Mouse (Mus musculus) urinary bladder, adult 2 months (tissue): Measurements from ENCODE around the gene Rad51d. TPM values are rescaled to one million over a fixed set of nuclear protein-coding genes. Genes with fewer than 3 reads are reported as not detected.
"Not testable (repeated sequence)": the region's sequence is repeated elsewhere in the genome, so short reads cannot be mapped to it uniquely, and the experiment has no call there.

Experiments used
- DNase-seq: peaks from one replicate; pipeline ENCODE4 v3.0.0; 2022; ENCODE audit warnings: low spot score
- polyA plus RNA-seq: library from polyadenylated mRNA; depleted of rRNA; stranded (reverse); fragments of >200 nt; gene quantifications from 2 replicates; pipeline ENCODE4 v1.2.3, GENCODE M21; 2012; rRNA removed

Rad51d gene
- polyA plus RNA-seq, result 18.0 and 18.6 TPM in 2 replicates

GRCm38 (mm10) chr11:82890342-82890762 lies at the start of gene Rad51d:
Gene Rad51d, minus strand, starts transcription at chr11:82890614.
- peak; percentile 92 for DNase-seq

DNA sequence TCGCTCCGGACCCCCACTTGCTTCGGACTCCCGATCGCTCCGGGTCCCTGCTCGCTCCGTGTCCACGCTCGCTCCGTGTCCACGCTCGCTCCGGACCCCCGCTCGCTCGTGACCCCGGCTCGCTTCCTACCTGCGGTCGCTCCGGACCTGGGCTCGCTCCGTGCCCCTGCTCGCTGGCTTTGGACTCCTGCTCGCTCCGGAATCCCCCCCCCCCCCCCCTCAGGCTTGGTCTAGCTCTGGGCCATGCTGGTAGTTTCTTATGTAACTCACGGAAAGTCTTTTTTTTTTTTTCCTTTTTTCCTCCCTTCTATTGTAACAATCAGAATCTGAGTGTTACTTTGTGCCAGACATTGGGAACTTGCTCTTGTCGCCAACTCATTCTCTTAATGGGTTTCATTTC lies 42.8 kb upstream of the Rad51d start:
- DNase-seq, result no peak

DNA sequence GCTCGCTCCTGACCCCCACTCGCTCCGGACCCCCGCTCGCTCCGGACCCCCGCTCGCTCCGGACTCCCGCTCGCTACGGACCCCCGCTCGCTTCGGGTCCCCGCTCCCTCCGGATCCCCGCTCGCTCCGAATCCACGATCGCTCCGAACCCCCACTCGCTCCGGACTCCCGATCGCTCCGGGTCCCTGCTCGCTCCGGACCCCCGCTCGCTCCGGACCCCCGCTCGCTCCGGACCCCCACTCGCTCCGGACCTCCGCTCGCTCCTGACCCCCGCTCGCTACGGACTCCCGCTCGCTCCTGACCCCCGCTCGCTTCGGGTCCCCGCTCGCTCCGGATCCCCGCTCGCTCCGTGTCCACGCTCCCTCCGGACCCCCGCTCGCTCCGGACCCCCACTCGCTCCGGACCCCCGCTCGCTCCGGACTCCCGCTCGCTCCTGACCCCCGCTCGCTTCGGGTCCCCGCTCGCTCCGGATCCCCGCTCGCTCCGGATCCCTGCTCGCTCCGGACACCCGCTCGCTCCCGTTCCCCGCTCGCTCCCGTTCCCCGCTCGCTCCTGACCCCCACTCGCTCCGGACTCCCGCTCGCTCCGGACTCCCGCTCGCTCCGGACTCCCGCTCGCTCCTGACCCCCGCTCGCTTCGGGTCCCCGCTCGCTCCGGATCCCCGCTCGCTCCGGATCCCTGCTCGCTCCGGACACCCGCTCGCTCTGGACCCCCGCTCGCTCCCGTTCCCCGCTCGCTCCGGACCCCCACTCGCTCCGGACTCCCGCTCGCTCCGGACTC lies 41.4 kb upstream of the Rad51d start:
- DNase-seq, result not testable (repeated sequence)

GRCm38 (mm10) chr11:82931161-82931560 lies 40.7 kb upstream of the Rad51d start:
- not testable (repeated sequence) for DNase-seq

- not testable (repeated sequence) for DNase-seq
These were observed 40.1 kb upstream of the Rad51d start for GRCm38 (mm10) chr11:82930391-82930955.

GRCm38 (mm10) chr11:82929633-82929950 lies 39.2 kb upstream of the Rad51d start:
- no peak for DNase-seq

DNA sequence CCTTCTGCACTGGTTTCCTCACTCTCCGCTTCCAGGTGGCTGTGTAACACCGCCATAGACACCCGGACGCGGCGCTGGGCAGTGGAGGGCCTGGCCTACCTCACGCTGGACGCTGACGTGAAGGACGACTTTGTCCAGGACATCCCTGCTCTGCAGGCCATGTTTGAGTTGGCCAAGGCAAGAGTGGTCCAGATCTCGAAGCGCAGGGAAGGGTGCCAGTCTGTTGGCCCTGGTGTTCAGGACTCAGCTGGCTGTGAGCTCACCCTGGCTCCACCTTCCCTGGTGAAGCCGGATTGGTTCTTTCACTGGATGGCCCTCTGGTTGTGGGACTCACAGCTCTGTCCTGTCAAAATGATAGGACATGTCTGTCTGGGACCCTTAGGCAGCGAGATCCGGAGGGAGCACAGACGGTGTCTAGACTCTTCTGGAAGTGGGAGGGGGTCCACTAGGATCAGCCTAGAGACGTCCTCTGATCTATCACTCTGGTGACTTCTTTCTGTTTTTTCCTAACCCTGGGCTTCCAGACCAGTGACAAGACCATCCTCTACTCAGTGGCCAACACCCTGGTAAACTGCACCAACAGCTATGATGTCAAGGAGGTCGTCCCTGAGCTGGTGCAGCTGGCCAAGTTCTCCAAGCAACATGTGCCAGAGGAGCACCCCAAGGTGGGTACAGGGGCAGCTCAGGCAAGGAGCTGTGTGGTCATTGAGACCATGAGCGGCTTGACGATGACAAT lies 38.7 kb upstream of the Rad51d start:
- DNase-seq, result no peak

GRCm38 (mm10) chr11:82923910-82924309 lies 33.5 kb upstream of the Rad51d start:
- DNase-seq, result not testable (repeated sequence)

- no peak for DNase-seq
These were observed 31.3 kb upstream of the Rad51d start for GRCm38 (mm10) chr11:82921691-82922090.

- DNase-seq, result no peak
These were observed 30.4 kb upstream of the Rad51d start for GRCm38 (mm10) chr11:82920768-82921167.

- DNase-seq, result peak; percentile 62
These were observed 24.4 kb upstream of the Rad51d start for GRCm38 (mm10) chr11:82914711-82915352.

DNA sequence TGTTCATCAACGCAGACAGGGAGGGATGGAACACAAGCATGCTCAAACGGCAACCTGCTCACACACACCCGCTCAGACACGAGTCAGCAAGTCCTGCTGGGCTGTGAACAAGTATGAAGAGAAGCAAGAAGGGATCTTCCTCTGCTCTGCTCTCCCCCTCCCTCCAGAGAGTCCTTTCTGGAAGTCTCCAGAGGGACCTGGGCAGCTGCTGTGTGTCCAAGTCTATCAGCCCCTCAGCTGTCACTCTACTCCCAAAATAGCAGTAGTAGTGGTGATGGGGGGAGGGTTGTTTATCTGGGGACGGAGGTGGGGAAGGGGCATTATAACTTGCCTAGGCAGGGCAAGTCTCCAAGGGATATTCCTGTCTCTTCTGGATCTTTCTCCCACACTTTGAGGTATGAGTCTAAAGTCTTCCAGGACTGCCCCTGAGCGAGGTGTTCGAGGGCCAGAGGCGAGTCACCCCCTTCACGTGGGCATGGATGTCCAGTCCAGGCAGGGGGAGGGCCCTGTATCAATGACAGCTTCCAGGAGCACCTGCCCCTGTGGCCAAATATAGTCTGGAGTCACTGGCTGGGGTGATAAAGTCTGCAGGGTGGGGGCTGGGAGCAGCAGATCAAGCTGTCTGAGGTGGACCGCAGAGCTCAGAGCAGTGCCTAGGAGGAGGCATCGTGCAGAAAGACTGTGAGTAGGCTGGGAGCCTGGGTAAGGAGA lies 20.4 kb upstream of the Rad51d start:
- no peak for DNase-seq

DNA sequence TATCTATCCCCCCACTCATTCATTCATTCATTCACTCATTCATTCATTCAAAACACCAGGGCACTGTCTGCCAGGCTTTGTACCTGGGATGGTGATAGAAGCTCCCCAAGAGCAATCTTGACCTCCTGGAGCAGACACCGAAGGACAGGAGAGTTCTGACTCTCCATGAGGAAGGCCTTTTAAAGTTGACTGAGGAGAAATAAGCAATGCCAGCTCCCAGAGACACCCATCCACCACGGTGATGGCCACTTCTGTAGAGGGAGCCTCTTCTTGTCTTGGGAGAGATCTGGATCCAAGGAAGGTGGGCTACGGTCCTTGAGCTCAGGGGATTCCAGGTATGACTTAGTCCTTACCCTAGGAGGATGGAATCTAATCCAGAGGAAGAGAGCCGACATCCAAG lies 19.8 kb upstream of the Rad51d start, which contains the start of gene Unc45b:
Gene Unc45b, plus strand, starts transcription at position 301 of the 400 bp plus-strand sequence.
- DNase-seq, result no peak

DNA sequence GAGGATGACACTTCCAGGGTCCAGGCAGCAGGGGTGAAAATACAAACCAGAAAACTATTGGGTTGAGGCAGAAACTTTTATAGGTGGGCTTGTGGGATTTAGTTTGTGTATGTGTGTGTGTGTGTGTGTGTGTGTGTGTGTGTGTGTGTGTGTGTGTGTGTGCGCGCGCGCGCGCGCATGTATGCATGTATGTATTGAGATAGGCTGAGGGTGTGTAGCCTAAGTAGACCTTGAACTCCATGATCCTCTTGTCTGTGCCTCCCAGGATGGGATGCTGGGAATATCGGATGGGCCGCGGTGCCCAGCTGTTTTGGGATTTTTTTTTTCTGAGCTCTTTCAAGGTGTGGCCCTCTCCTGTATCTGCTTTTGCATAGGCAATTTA lies 18.2 kb upstream of the Rad51d start:
- DNase-seq, result no peak

DNA sequence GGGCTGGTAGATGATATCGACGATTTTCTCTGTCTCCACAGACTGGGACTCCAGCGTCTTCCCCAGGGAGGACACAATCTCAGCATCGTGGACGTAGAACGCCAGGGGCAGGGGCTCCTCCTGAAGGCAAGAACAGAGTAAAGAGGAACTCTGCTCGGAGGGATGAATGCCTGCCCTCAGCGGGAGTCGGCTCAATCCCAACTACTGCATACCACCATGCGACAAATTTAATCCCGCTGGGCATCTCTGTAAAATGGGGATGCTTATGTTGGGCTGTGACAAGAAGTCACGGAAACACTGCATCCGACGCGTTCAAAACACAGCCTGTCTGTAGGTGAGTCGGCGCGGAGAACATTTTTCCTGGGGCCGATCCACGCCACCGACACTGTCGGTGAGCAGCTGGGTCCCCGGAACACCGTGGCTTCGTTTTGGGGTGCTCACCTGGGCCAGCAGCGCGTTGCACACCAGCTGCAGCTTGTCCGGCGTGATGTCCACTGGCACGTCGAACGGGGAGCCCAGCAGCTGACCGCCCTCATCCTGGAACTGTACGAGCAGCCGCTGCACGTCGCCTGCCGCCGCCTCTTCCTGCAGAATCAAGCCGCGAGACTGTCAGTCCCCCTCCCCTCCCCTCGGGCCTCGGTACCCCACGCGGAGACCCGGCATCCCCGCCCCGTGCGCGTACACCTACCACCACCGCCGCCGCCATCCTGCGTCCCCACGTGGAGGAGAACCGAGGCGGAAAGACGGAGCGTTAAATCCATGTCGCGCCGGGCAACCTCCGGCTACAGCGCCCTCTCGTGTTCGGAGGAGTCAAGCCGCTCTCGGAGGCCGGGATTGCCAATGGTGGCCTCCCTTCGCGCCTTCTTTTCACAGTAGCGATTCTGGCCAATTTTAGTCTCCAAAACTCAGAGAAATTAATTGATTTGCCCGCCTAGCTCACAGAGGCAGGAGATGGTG lies 17.5 kb upstream of the Rad51d start, which contains the start of gene Nle1:
Gene Nle1, minus strand, starts transcription at position 761 of the 957 bp plus-strand sequence.
- peak; percentile 93 for DNase-seq

DNA sequence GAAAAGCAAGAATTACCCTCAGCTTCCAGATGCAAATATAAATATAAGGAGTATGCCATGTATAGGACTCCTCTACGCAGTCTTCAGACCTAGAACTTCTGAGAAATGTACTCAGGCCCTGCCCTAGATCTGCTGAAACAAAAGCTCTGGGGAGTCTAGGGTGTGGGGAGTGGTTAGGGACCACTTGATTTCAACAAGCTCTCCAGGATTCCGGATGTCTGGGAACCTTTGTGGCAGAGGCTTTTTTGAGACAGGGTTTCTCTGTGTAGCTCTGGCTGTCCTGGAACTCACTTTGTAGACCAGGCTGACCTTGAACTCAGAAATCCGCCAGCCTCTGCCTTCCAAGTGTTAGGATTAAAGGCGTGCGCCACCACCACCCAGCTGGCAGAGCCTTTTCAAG lies 15.4 kb upstream of the Rad51d start:
- DNase-seq, result no peak

DNA sequence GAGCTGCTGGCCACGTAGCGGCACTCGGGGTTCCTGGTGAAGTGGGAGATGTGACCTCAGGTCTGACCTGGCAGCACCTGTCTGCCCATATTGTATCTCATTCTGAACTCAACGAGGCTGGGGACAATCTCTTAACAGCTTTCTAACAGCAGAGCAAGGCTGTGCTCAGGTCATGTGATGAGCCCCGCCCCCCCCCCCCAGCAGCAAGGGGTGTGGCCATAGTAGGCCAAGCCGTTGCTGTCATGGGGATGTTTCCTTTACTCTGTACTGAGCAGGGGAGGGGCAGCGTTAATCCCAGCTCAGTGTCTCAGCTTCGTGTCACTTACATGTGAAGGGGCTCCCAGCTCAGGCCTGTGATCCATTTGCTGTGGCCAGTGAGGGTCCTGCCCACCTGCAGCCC lies 14.5 kb upstream of the Rad51d start:
- DNase-seq, result no peak

DNA sequence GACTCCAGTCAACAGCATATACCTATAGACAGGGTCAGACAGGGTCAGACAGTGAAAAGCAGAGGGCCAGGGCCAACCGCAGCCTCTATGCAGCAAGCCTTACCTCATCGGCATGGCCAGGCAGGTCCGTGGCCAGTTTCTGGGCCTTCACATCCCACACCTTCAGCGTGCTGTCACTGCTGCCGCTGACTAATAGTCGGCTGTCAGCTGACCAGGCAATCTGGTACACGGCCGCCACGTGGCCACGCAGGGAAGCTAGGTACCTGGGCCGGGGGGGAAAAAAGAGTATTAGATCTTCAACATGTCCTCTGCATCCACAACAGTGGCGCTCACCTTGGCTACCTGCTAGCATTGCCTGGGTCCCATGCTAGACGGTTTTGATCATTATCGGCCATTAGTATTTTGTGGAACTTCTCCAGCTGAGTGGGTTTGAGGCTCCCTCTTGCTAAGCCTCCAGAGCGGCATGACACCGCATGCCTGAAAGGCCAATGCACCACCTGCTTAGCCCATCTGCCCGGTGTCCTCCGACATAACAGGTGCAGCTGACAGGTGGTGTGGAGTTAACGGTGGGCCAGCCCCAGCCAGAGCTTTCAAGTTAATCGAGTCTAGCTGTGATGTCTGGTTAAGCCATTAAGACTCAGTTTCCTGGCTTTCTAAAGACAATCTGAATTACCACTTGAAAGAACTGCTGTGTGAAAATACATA lies 11.3 kb upstream of the Rad51d start:
- DNase-seq, result no peak

- no peak for DNase-seq
These were observed 9.3 kb upstream of the Rad51d start for GRCm38 (mm10) chr11:82899720-82900119.

GRCm38 (mm10) chr11:82897478-82897877 lies 7.1 kb upstream of the Rad51d start:
- DNase-seq, result no peak
